Mouse (Mus musculus): ENCODE data around the gene Hmgb2. TPM values are rescaled to one million over a fixed set of nuclear protein-coding genes. Genes with fewer than 3 reads are reported as not detected.

Hmgb2 gene
- polyA plus RNA-seq, 2 experiments: 199 to 290 TPM

DNA sequence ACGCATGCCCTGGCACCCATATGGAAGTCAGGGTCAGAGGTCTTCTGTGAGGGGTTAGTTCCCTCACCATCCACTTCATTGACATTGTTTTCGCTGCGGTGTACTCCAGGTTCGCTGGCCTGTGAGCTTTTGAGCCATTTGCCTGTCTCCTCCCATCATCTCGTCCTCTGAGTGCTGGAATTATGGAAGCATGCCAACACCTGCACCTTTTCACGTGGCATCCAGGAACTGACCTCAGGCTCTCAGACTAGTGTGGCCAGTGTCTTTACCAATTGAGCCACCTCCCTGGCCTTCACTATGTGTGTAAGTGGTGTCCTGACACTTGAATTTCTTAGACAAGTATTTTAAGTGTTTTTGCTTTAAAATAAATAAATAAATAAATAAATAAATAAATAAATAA lies 38.0 kb upstream of the Hmgb2 start:
- no peak overlapping the region for H3K27ac ChIP-seq (replicated peaks; ENCODE audit: low read depth, low read length)
- WGBS: 81% methylated on average over 6 of the region's 6 CpGs

DNA sequence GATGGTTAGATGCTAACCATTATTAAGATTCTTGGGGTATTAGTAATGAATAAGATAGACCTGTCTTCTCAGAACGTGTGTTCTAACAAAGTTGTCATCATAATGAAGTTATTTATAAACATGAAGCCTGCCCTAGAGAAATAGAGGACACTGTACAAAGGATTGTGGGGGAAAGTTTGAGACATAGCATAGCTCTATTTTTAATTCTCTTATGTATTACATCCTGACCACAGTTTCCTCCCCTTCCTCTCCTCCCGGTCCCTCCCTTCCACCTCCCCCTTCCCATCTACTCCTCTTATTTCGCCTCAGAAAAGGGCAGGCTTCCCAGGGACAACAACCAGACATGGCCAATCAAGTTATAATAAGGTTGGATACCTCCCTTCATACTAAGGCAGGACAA lies 33.3 kb upstream of the Hmgb2 start:
- Histone ChIP-seq H3K9ac (ENCODE audit: low read depth, low read length, severe bottlenecking) (no peak overlapping the region), H3K4me3 (replicated peaks; ENCODE audit: low read length) (no peak overlapping the region), H3K27me3 (ENCODE audit: control insufficient read depth, insufficient read depth, low read length) (no peaks in the 10 kb centered on the region), H3K36me3 (ENCODE audit: control insufficient read depth, insufficient read depth, low read length) (peaks cover 13% of the 10 kb centered on the region), H3K27ac (replicated peaks; ENCODE audit: low read depth, low read length) (no peak overlapping the region), H3K9me3 (ENCODE audit: control insufficient read depth, low read length) (no peaks in the 10 kb centered on the region), H3K4me2 (replicated peaks; ENCODE audit: low read depth, low read length, severe bottlenecking) (no peak overlapping the region), H3K4me1 (ENCODE audit: control insufficient read depth, insufficient read depth, low read length) (no peaks in the 10 kb centered on the region)
- WGBS: 74% methylated on average over 3 of the region's 3 CpGs
- no peak for TF ChIP-seq POLR2A (IDR thresholded peaks at IDR 0.05; ENCODE audit: borderline replicate concordance, extremely low read depth, insufficient read depth, insufficient read length)
- DNase-seq (ENCODE audit: low spot score): no peak
- no peak for ATAC-seq (ENCODE audit: low FRiP score, low read depth)

More for the DNA sequence above, 38.0 kb upstream of the Hmgb2 start:
- Histone ChIP-seq H3K9me3 (ENCODE audit: control insufficient read depth, low read length) (no peaks in the 10 kb centered on the region), H3K4me3 (replicated peaks; ENCODE audit: low read length) (no peak overlapping the region), H3K9ac (ENCODE audit: low read depth, low read length, severe bottlenecking) (no peak overlapping the region), H3K4me2 (replicated peaks; ENCODE audit: low read depth, low read length, severe bottlenecking) (no peak overlapping the region), H3K27me3 (ENCODE audit: control insufficient read depth, insufficient read depth, low read length) (no peaks in the 10 kb centered on the region), H3K4me1 (ENCODE audit: control insufficient read depth, insufficient read depth, low read length) (peaks cover 1% of the 10 kb centered on the region; the same call in 1 of the 2 replicates), H3K36me3 (ENCODE audit: control insufficient read depth, insufficient read depth, low read length) (no peaks in the 10 kb centered on the region)
- TF ChIP-seq POLR2A (IDR thresholded peaks at IDR 0.05; ENCODE audit: borderline replicate concordance, extremely low read depth, insufficient read depth, insufficient read length): no peak
- no peak for DNase-seq (ENCODE audit: low spot score)
- ATAC-seq (ENCODE audit: low FRiP score, low read depth): no peak

DNA sequence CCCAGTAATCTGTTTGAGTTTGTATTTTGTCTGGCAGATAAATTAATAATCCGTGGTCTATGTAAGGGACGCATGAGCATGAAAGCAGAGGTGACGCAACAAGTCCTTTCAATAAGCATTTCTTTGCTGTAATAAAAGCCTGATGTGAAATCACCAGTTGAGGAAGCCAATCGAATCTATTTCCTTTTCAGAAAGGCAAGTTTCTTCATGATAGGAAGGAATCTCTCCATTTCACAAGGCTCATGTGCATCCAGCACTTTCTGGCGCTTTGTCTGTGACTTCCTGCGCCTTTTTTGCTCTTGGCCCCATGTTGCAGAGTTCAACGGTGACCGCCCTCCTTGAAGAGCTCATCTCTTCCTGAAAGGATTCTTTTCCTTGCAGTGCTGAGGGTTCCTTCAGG lies 32.0 kb upstream of the Hmgb2 start:
- Histone ChIP-seq H3K4me2 (replicated peaks; ENCODE audit: low read depth, low read length, severe bottlenecking) (no peak overlapping the region), H3K27me3 (ENCODE audit: control insufficient read depth, insufficient read depth, low read length) (no peaks in the 10 kb centered on the region), H3K9me3 (ENCODE audit: control insufficient read depth, low read length) (no peaks in the 10 kb centered on the region), H3K9ac (ENCODE audit: low read depth, low read length, severe bottlenecking) (no peak overlapping the region), H3K36me3 (ENCODE audit: control insufficient read depth, insufficient read depth, low read length) (peaks cover 16% of the 10 kb centered on the region), H3K4me3 (replicated peaks; ENCODE audit: low read length) (no peak overlapping the region), H3K27ac (replicated peaks; ENCODE audit: low read depth, low read length) (no peak overlapping the region), H3K4me1 (ENCODE audit: control insufficient read depth, insufficient read depth, low read length) (no peaks in the 10 kb centered on the region)
- no peak for ATAC-seq (ENCODE audit: low FRiP score, low read depth)
- WGBS: 93% methylated on average over 8 of the region's 8 CpGs
- TF ChIP-seq POLR2A (IDR thresholded peaks at IDR 0.05; ENCODE audit: borderline replicate concordance, extremely low read depth, insufficient read depth, insufficient read length): no peak
- DNase-seq (ENCODE audit: low spot score): no peak

DNA sequence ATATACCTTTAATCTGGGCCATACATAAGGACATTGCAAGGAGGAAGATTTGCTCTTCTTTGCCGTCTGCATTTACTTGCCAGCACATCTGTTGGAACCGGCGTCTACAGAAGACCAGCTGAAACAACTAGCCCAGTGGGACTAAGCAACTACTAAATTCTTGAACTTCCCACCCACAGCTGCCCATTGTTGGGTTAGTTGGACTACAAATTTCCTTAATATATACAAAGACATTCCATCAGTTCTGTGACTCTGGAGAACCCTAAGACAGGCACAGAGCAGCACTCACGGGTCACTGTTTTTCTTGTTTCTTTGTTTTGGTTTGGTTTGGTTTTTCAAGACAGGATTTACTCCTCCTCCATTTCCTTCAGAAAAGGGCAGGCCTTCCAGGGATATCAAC lies 31.1 kb upstream of the Hmgb2 start:
- TF ChIP-seq POLR2A (IDR thresholded peaks at IDR 0.05; ENCODE audit: borderline replicate concordance, extremely low read depth, insufficient read depth, insufficient read length): no peak
- H3K4me1 ChIP-seq (ENCODE audit: control insufficient read depth, insufficient read depth, low read length): peaks cover 4% of the 10 kb centered on the region
- H3K9me3 ChIP-seq (ENCODE audit: control insufficient read depth, low read length): no peaks in the 10 kb centered on the region
- no peak overlapping the region for H3K4me2 ChIP-seq (replicated peaks; ENCODE audit: low read depth, low read length, severe bottlenecking)
- no peak overlapping the region for H3K9ac ChIP-seq (ENCODE audit: low read depth, low read length, severe bottlenecking)
- H3K4me3 ChIP-seq (replicated peaks; ENCODE audit: low read length): no peak overlapping the region
- no peak overlapping the region for H3K27ac ChIP-seq (replicated peaks; ENCODE audit: low read depth, low read length)
- peaks cover 16% of the 10 kb centered on the region for H3K36me3 ChIP-seq (ENCODE audit: control insufficient read depth, insufficient read depth, low read length)
- DNase-seq (ENCODE audit: low spot score) (no peak), ATAC-seq (ENCODE audit: low FRiP score, low read depth) (no peak)
- H3K27me3 ChIP-seq (ENCODE audit: control insufficient read depth, insufficient read depth, low read length): no peaks in the 10 kb centered on the region
- 74% methylated on average over 4 of the region's 4 CpGs for WGBS

DNA sequence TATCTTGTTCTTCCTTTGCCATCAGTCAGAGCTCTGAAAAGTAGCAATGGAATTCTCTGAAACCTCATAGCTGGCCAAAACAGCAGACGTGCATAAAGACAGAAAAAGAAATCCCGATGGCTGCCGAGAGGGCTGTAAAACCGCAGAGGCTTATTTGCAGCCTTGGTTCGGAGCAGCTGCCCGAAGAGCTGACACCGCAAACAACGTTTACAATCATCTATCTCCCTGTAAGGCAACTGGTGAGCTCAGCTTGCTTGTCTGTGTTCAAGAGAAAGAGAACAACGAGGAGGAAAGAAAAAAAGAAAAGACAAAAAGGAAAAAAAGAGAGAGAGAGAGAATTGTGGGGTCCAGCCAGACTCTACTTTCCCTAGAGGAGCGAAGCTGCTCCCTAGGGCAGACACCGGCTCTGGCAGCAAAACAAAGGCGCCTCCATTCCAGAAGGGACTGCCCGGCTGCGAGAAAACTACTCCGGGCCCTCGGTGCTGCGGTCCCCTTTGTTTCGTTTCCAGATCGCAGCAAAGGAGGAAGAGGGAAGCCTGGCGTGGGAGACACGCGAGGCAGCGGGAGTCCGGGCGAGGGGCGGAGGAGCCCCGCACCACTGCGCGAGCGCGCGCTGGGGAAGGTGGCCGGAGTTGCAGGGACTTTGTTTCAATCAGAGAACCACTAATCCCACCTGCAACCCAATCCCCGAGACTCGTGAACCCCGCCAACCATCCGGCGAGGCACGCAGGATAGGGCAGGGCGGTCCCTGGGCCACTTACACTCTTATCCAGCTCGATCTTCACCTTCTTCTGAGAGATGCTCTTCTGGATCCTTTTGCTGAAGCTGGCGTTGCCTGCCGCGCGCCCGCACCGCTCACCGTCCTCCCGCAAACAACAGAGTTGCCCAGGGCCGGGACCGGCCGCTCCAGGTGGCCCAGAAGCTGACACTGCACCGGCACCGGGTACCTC lies 24.9 kb upstream of the Hmgb2 start:
- 0% methylated on average over 46 of the region's 54 CpGs for WGBS

More for the DNA sequence above, 24.9 kb upstream of the Hmgb2 start:
- Histone ChIP-seq H3K9ac (ENCODE audit: low read depth, low read length, severe bottlenecking) (peak overlapping the region; percentile 70), H3K9me3 (ENCODE audit: control insufficient read depth, low read length) (no peaks in the 10 kb centered on the region), H3K4me2 (replicated peaks; ENCODE audit: low read depth, low read length, severe bottlenecking) (peak overlapping the region; percentile 93), H3K36me3 (ENCODE audit: control insufficient read depth, insufficient read depth, low read length) (peaks cover 15% of the 10 kb centered on the region), H3K4me1 (ENCODE audit: control insufficient read depth, insufficient read depth, low read length) (peaks cover 6% of the 10 kb centered on the region), H3K27ac (replicated peaks; ENCODE audit: low read depth, low read length) (peak overlapping the region; percentile 92), H3K4me3 (replicated peaks; ENCODE audit: low read length) (peak overlapping the region; percentile 90), H3K27me3 (ENCODE audit: control insufficient read depth, insufficient read depth, low read length) (no peaks in the 10 kb centered on the region)
- no peak for TF ChIP-seq POLR2A (IDR thresholded peaks at IDR 0.05; ENCODE audit: borderline replicate concordance, extremely low read depth, insufficient read depth, insufficient read length)
- ATAC-seq (ENCODE audit: low FRiP score, low read depth): peak; percentile 19
- DNase-seq (ENCODE audit: low spot score): peak; percentile 65

Measured in limb, embryonic 14.5 days (tissue).